Mouse (Mus musculus) ovary, postnatal 14 days (tissue): Measurements from ENCODE around the gene Mb.
"Not testable (repeated sequence)": the region's sequence is repeated elsewhere in the genome, so short reads cannot be mapped to it uniquely, and the experiment has no call there.

Source experiments
- DNase-seq: peaks from one replicate; pipeline ENCODE4 v3.0.0; 2022; ENCODE audit warnings: low spot score

Mb gene

GRCm38 (mm10) chr15:77065259-77065852 lies 14.9 kb upstream of the Mb start:
- no peak for DNase-seq

DNA sequence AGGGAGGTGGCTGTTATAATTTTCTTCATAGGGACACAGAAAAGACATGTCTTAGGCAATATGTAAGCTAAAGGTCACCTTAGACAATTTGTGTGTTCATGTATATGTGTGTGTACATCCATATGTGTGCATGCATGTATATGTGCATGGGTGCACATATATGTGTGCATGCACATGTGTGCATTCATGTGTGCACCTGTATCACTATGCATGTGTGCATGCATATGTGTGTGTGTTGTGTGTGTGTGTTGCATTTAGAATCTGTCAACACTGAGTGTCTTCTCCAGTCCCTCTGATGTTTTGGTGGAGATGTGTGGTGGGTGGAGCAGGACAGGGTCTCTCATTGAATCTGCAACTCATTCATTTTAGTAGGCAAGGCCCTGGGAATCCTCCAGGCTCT lies 12.3 kb upstream of the Mb start:
- no peak for DNase-seq

GRCm38 (mm10) chr15:77059416-77059815 lies 8.9 kb upstream of the Mb start:
- not testable (repeated sequence) for DNase-seq

- no peak for DNase-seq
Measured at GRCm38 (mm10) chr15:77058566-77058965, 8.1 kb upstream of the Mb start.

GRCm38 (mm10) chr15:77056791-77057051 lies 6.3 kb upstream of the Mb start:
- DNase-seq, result no peak

GRCm38 (mm10) chr15:77056001-77056790 lies 5.7 kb upstream of the Mb start:
- no peak for DNase-seq

GRCm38 (mm10) chr15:77054611-77055175 lies 4.2 kb upstream of the Mb start:
- no peak for DNase-seq

DNA sequence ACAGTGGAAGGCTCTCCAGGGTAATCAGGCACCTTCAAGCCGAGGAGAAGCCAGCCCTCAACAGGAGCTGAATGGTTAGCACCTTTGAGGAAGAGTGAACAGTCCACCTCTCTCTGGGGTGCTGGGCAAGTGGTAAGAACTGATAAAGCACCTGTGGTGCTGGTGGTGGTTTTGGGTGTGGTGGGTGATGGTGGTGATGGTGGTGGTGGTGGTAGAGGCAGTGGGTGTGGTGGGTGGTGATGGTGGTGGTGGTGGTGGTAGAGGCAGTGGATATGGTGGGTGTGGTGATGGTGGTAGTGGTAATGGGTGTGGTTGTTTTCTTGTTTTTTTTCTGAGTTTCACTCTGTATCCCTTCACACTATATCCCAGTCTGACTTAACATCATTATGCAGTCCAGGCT lies 2.6 kb upstream of the Mb start:
- no peak for DNase-seq

GRCm38 (mm10) chr15:77052176-77052575 lies 1.7 kb upstream of the Mb start:
- DNase-seq, result no peak

DNA sequence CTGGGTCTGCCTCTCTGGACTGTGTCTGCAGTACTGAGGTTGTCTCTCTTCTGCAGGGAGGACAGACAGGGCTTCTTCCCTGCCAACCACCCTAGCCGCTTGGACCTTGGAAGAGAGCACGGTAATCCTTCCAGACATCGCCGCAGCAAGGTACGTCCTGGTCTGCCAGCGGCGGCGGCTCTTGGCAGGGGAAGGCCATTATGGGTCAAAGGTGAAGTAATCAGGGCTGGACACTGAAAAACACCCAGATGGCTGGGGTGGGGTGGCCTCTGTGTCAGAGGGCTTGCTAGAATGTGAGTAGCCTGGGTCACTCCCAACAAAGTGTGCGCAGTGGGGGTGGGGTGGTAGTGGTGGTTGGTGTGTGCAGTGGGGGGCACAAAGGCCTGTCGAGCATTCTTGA lies 4.9 kb downstream of the Mb start:
- no peak for DNase-seq

GRCm38 (mm10) chr15:77044597-77045320 lies 5.7 kb downstream of the Mb start, which contains the start of gene Apol6:
TSS of gene Apol6 (plus strand) at chr15:77044729.
- no peak for DNase-seq

DNA sequence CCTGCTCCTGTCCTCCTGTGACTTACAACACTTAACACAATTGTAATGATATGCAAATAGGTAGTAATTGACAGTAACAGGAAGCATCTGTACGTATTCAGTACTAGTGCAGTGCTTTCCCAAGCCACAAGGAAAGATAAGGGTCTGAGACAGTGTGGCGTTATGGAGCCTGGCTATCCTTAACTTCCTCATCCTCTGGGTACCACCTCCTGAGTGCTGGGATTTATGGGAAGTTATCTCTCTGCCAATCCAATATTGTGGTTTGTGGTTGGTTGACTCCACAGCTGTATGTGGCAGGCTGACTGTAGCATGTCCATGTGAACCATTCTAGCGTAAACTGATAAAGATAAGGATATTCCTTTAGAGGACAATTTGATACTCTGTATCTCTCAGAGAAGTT lies 9.7 kb downstream of the Mb start:
- DNase-seq, result no peak

DNA sequence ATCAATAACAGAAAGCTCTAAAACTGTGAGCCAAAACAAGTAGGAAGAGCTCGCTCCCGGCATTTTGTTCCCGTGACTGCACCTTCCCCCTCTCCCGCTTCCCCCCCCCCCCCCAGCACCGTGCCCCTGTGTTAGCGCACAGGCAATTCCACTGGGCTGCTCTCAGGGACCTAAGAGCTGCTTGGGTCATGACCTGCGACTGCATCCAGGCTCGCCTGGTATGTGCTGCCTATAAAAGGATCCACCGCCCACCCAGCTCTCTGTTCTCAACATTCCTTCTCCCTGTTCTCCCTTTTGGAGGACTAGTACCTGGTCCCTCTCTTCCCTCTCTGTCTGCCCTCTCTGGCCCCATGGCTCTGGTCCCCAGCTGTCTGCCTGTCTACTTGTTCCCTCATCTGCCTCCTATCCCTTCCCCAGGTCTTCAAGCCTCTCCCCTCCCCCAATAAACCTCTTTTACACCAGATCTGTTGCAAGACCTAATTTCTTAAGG lies 11.2 kb downstream of the Mb start:
- DNase-seq, result no peak

DNA sequence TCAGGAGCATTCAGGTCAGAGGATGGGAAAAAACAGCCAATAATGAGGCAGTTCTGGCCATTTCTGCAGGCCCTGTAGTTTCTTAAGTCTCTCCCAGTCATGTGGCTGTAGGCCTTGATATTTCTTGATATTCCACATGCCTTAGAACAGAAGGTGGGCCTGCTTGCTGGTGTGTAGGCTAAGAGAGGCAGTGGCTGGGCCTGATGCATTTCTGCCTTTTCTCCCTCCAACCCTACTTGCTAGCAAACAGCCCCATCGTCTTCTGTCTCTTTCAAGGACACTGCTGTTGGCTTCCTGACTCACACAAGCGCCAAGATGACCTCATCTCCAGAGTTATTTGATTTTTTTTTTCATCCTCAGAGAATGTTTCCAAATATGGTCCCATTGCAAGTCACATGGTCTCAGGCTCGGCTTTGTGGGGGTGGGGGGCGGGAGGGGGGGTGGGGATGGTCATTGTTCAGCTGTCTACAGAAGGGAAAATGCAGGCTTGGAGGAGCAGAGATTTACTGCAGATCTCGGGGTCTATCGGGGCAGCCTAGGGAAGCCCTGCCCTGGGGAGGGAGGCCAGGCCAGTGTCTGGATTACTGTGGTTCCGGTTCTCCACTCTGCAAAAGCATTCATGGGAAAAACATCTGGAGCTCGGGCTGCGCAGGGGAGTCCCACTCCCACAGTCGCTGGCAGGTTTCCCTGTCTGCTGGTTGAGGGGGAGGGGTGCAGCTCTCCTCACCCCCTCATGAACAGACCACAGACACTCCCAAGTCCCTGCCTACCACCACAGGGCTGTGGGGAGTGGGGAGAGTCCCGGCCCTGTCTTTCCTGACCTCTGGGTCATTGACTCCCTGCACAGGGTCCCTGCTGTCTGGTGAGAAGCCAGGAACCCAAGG lies 12.9 kb downstream of the Mb start:
- peak; percentile 63 for DNase-seq

- DNase-seq, result no peak
Measured at GRCm38 (mm10) chr15:77036989-77037277, 13.5 kb downstream of the Mb start.

DNA sequence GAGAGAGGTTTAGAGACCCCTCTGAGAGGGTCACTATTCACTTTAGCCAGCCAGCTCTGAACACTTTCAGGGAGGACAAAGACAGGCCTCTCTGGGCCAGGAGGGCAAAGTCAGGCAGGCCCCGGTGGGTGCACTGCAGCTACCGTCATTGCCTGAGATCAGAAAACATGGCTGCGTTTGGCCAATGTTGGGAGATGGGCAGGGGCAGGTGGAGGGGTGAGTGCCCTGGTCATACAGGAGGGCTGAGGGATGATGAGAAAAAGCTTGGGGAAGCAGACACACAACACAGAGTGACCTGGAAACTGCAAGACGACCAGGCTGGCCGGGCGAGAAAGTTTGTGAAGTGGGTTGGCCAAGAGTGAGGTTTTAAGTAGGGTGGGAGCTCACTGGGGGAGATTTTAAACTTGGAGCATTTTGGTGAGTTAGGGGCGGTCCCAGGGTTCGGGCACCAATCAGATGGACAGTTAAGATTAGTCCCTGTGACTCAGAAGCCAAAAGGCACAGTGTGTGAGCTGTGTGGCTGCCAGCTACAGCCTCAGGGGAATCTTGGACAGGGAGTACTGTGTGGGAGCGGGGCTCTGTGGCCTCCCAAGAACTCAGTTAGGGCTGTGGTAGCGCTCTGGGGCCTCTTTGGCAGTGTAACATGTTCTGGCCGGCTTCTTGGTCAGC lies 14.0 kb downstream of the Mb start:
- DNase-seq, result peak; percentile 70

DNA sequence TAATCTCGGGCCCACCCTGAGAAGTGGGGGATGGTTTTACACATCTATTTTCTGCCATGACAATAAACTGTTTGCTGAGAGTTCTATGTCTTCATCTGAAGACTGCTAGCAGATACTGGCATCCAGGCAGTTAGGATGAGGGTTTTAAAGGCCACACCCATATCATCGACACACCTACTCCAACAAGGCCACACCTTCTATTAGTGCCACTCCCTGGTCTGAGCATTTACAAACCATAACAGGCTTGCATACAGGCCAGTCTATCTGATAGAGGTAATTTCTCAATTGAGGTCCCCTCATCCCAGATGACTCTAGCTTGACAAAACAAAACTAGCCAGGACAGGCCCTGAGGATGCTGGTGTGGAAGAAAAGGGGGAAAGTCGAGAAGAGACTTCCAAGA lies 14.8 kb downstream of the Mb start:
- no peak for DNase-seq

DNA sequence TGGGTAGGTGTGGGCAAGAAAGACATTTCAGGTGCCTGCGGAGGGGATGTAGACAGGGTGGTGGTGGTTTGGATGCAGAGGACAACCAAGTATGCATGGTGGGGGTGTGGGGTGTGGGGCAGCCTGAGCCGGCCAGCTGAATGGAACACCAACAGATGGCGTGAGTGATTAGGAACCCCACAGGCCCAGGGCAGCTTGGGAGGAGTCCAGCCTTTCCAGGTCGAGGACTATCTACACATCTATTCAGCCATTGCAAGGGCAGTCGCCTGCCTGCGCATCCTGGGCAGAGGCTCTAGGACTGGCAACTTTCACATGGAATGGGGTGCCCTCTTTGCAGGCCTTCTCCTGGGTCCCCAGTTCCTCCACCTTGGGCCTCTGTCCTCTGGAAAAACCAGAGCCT lies 15.9 kb downstream of the Mb start:
- no peak for DNase-seq

DNA sequence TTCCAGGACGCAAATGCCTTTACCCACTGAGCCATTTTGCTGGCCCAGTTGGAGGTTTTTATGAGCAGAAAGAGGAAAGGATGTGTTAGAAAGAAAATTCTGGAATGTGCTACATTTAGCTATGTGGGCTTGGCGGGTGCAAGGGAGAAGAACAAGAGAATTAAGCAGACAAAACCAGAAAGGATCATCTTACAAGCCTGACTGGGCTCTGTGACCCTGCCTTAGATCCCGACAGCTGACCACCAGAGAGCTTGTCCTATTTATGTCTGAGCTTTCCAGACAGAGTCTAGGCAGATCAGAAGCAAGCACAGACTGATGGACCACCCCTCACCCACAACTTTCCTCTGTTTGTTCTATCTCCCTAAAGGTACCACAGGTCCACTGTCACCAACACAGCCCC lies 19.2 kb downstream of the Mb start:
- DNase-seq, result no peak

DNA sequence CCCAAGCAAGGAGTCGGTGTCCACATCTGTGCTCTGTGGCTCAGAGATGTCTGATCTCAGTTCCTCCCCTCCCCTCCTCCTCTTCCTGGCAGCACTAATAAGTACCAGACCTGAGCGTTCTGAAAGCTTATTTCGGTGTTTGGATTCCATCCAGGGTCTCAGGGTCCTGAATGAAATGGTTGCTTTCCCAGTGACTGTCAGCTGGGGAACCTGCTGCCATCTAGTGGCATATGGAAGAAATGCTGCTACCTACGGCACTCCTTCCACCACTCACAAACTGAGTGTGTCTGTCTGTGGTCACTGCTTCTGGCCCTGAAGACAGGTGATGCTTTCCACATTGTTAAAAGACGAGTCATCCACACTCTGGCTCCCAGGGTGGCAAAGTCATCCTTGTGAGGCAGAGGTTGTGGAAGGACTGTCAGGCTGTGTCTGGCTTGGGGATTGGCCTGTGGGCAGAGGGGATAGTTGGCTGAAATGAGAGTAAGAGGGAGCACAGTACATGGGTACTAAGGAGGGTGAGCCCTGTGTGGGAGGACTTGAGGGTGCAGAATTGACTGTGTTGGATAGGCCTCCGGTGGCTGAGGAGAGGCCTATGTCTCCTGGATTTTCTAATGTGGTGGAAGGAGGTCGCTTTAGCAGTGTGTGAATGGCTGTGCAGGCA lies 21.0 kb downstream of the Mb start:
- peak; percentile 43 for DNase-seq

- no peak for DNase-seq
Measured at GRCm38 (mm10) chr15:77027675-77028074, 22.8 kb downstream of the Mb start.
